Mouse (Mus musculus) kidney, embryonic 14.5 days (tissue): ENCODE results near the gene Inka1. TPM values are rescaled to one million over a fixed set of nuclear protein-coding genes. Genes with fewer than 3 reads are reported as not detected.

ENCODE experiments used
- ATAC-seq: fragments of 200-750 bp; cut with Nextera tagmentation; 2 replicates; pipeline ENCODE4 v1.8.0; 2017; ENCODE audit warnings: moderate number of reproducible peaks, mild to moderate bottlenecking, moderate TSS enrichment, moderate library complexity; ENCODE audit not compliant: low FRiP score, low TSS enrichment
- H3K27ac ChIP-seq: fragments of 300-500 bp; sonication (generic); 2 replicates; pipeline ENCODE4 v1.5.1; 2014; ENCODE audit warnings: low read depth, mild to moderate bottlenecking, low read length, moderate library complexity, mixed read lengths
- H3K27me3 ChIP-seq: fragments of 300-500 bp; sonication (generic); 2 replicates; pipeline ENCODE4 v1.6.1; 2014; ENCODE audit warnings: mild to moderate bottlenecking, low read length; ENCODE audit not compliant: control insufficient read depth, insufficient read depth
- H3K36me3 ChIP-seq: fragments of 300-500 bp; sonication (generic); 2 replicates; pipeline ENCODE4 v1.6.1; 2014; ENCODE audit warnings: low read length, mixed read lengths; ENCODE audit not compliant: control insufficient read depth, insufficient read depth
- H3K4me1 ChIP-seq: fragments of 300-500 bp; sonication (generic); 2 replicates; pipeline ENCODE4 v1.6.1; 2014; ENCODE audit warnings: low read length, mixed read lengths; ENCODE audit not compliant: control insufficient read depth, insufficient read depth
- H3K4me2 ChIP-seq: fragments of 300-500 bp; sonication (generic); replicated peaks from 2 replicates; pipeline ENCODE4 v1.6.1; 2014; ENCODE audit warnings: low read depth, mild to moderate bottlenecking, low read length
- H3K4me3 ChIP-seq: fragments of 300-500 bp; sonication (generic); 2 replicates; pipeline ENCODE4 v1.5.1; 2014; ENCODE audit warnings: mild to moderate bottlenecking, low read length
- H3K9ac ChIP-seq: fragments of 300-500 bp; sonication (generic); 2 replicates; pipeline ENCODE4 v1.6.1; 2014; ENCODE audit warnings: low read depth, mild to moderate bottlenecking, low read length, moderate library complexity
- H3K9me3 ChIP-seq: fragments of 300-500 bp; sonication (generic); 2 replicates; pipeline ENCODE4 v1.6.1; 2016; ENCODE audit warnings: low read length; ENCODE audit not compliant: control insufficient read depth
- WGBS: fragments of 180-500 bp; shearing (Covaris S2); extraction: QIAGEN DNeasy Blood & Tissue Kit; methylation state at CpG from one replicate; pipeline ENCODE4 v1.1.7; 2014; 5-methylcytosine and 5-hydroxymethylcytosine counted together
- polyA plus RNA-seq: library from polyadenylated mRNA; unstranded; fragments of >200 nt; fragmentation: Nextera tagmentation; extraction: Ambion mirVana; gene quantifications from 2 replicates; pipeline ENCODE4 v1.2.1, GENCODE M21; 2014

Inka1 gene
- polyA plus RNA-seq, 1 experiment from 2014 or later = 64.1 TPM

DNA sequence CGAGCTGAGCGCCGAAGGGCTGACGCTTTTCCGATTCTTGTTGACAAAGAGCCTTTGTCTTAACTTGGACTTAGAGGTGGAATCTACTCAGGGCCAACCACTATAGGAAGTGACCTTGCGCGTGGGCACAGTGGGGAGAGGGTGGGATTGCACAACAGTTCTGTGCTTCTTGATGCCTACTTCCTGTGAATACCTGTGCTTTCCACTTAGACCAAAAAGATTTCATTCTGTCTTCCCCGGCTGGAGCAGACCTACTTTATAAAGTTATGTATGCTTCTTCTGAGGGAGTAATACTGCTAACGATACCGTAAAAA is 35.8 kb downstream of the Inka1 start, which contains the start of gene Traip:
TSS of gene Traip (plus strand) at position 215 of the 314 bp plus-strand sequence.
- no peaks in the 10 kb centered on the region for H3K9me3 ChIP-seq
- no peaks in the 10 kb centered on the region for H3K27me3 ChIP-seq
- H3K4me2 ChIP-seq = peak within 1 kb of the TSS; percentile 66
- 92% methylated on average over 10 of the region's 10 CpGs for WGBS
- peak within 1 kb of the TSS; percentile 84 for H3K4me3 ChIP-seq
- peaks cover 10% of the 10 kb centered on the region; the same call in 1 of the 2 replicates for H3K4me1 ChIP-seq
- peak within 1 kb of the TSS; percentile 68; the same call in 1 of the 2 replicates for H3K27ac ChIP-seq
- H3K9ac ChIP-seq = peak within 1 kb of the TSS; percentile 69
- no peak for ATAC-seq
- no peaks in the 10 kb centered on the region for H3K36me3 ChIP-seq

DNA sequence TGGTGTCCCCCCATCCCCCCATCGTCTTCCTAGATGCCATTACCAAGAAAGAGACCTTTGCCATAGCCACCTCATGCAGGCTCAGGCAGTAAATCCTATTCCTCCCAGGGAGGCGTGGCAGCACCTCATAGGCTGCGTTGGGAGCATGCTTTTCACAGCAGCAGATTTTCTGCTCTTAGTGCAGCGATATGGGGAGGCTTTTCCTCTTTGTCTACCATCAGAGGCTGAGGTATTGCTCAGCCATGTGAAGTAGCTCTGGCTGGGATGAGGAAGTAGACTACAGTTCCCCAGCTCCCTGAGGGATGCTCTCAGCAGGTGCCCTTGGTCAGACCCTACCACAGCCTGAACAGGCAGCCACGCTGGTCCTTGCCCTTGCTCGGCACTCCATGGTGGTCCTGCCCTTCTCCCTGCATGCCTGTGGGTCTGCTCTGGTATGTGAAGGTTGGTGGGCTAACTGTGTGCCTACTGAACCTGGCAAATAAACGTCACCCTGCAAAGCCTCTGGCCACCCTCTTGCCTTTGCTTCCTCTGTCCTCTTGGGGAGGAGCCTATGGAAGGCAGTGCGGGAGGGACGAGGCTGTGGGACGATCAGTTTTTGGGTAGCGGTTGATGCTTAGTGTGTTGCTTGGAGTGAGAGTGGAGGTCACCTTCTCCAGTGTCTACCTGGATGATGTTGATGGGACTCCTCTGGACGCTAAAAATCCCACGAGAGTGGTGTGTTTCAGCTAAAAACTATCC is 36.3 kb downstream of the Inka1 start:
- Histone ChIP-seq H3K4me1 (peaks cover 10% of the 10 kb centered on the region; the same call in 1 of the 2 replicates), H3K36me3 (no peaks in the 10 kb centered on the region), H3K27me3 (no peaks in the 10 kb centered on the region), H3K4me2 (no peak overlapping the region), H3K9ac (no peak overlapping the region), H3K9me3 (no peaks in the 10 kb centered on the region), H3K27ac (no peak overlapping the region), H3K4me3 (no peak overlapping the region)
- no peak for ATAC-seq
- 84% methylated on average over 13 of the region's 13 CpGs for WGBS

DNA sequence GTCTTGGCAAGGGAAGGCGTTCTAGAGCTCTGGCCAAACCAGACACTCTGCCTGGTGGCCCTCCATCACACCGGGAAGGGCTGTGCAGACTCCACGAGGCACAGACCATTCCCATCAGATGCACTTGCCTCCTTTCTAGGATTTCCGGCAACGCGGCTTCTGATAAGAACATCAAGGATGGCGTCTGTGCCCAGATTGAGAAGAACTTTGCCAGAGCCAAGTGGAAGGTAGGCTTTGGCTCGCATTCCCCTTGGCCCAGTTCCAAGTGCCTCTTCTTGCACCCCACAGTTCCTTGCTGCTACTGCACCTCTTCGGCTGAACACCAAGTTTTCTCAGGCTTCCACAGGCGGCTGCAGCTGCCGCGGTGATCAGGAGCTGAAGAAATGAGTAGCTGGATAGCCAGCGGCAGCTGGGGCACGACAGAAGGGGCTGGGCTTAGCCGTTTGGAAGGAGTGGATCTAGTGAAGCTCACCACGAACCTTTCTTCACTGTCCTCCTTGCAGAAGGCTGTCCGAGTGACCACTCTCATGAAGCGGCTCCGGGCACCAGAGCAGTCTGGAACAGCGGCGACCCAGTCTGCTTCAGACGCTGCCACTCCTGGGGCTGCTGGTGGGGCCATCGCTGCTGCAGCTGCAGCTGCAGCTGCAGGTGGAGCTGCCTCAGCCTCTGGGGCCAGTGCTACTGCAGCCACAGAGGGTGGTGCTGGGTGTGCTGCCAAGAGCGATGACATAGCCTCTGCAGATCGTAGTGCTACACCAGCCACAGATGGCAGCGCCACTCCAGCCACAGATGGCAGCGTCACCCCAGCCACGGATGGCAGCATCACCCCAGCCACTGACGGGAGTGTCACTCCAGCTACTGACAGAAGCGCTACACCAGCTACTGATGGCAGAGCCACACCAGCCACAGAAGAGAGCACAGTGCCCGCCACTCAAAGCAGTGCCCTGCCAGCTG is 38.2 kb downstream of the Inka1 start:
- Histone ChIP-seq H3K4me1 (peaks cover 10% of the 10 kb centered on the region; the same call in 1 of the 2 replicates), H3K4me2 (no peak overlapping the region), H3K4me3 (no peak overlapping the region), H3K27ac (no peak overlapping the region), H3K36me3 (no peaks in the 10 kb centered on the region), H3K27me3 (no peaks in the 10 kb centered on the region), H3K9ac (no peak overlapping the region), H3K9me3 (no peaks in the 10 kb centered on the region)
- no peak for ATAC-seq
- 88% methylated on average over 31 of the region's 31 CpGs for WGBS

DNA sequence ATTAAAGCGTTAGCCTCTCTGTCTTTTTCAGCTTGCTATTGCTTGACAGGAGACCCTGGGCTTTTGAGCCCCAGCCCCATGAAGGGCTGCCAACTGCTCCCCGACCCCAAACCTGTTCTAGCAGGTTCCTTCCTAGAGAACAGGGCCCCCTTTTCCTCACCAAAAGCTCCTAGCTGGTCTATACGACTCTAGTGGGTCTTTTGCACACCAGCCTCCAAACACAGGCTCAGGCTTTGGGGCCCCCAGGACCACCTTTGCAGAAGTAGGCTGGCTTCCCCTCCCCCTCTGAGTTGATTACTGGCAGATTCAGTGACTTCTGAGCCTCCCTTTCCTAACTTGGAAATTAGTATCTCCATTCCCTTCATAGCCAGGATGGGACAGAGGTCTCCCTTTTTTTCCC is 48.8 kb downstream of the Inka1 start:
- no peaks in the 10 kb centered on the region for H3K36me3 ChIP-seq
- peak overlapping the region; percentile 93 for H3K4me2 ChIP-seq
- no peak overlapping the region for H3K27ac ChIP-seq
- no peak overlapping the region for H3K9ac ChIP-seq
- WGBS = 24% methylated on average over 3 of the region's 3 CpGs
- peaks cover 10% of the 10 kb centered on the region; the same call in 1 of the 2 replicates for H3K4me1 ChIP-seq
- peaks cover 19% of the 10 kb centered on the region for H3K27me3 ChIP-seq
- H3K9me3 ChIP-seq = no peaks in the 10 kb centered on the region
- ATAC-seq = no peak
- H3K4me3 ChIP-seq = peak overlapping the region; percentile 49

DNA sequence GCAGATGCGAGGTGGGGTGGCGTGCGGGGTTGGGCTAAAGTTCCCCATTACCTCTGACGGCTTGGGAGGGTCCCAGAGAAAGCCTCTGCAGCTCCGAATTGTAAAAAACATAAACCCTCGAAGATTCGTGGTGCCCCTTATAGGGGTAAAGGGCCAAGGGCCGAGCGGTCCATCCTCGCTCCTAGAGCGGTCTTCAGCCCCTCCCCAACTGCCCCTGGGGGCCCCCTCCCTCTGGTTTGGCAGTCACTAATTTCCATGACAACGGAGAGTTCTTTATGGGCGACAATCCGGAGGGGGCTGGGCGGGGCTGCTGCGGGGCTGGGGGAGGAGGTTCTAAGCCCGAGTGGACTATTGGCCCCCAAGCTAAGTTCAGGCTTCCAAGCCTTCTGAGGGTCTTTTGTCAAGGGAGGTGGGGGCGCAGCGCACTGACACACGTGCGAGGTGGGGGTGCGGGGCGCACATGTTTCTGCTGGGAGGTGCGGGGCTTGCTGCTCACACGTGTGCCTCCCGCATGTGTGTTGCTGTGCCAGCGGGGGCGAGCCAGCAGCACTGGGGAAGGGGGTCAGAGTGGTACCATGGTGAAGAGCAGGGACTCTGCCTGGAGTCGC is 49.4 kb downstream of the Inka1 start:
- ATAC-seq = peak; percentile 45; the same call in 1 of the 2 replicates
- Histone ChIP-seq H3K9ac (peak overlapping the region; percentile 50; the same call in 1 of the 2 replicates), H3K4me3 (peak overlapping the region; percentile 49), H3K27ac (no peak overlapping the region), H3K4me2 (peak overlapping the region; percentile 93), H3K9me3 (no peaks in the 10 kb centered on the region), H3K4me1 (peaks cover 10% of the 10 kb centered on the region; the same call in 1 of the 2 replicates), H3K27me3 (peaks cover 19% of the 10 kb centered on the region), H3K36me3 (no peaks in the 10 kb centered on the region)
- 1% methylated on average over 29 of the region's 29 CpGs for WGBS

DNA sequence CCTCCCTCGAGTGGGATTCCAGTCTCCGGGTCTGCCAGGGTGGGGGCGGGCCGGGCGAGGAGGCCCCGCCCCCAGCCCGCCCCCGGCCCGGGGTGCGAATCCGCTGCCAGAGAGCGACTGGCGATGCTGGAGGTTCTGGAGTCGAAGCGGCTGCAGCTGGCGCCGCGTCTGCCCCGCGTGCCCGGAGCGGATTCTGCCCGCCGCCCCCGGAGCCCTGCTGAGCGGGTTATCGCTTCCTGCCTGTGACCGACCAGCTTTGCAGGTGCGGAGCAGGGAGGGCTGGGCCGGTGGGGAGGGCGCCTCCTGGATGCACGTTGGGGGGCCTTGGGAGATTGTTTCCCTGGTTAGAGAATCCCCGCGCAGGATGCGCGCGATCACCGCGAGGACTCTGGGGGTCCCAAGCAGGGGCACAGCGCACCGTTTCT is 49.9 kb downstream of the Inka1 start:
- H3K4me3 ChIP-seq = peak overlapping the region; percentile 49
- H3K9ac ChIP-seq = peak overlapping the region; percentile 50
- H3K27ac ChIP-seq = no peak overlapping the region
- peak; percentile 44 for ATAC-seq
- H3K27me3 ChIP-seq = peaks cover 19% of the 10 kb centered on the region
- no peaks in the 10 kb centered on the region for H3K36me3 ChIP-seq
- peaks cover 10% of the 10 kb centered on the region; the same call in 1 of the 2 replicates for H3K4me1 ChIP-seq
- no peaks in the 10 kb centered on the region for H3K9me3 ChIP-seq
- WGBS = under 1% methylated on average over 38 of the region's 41 CpGs
- H3K4me2 ChIP-seq = peak overlapping the region; percentile 93

DNA sequence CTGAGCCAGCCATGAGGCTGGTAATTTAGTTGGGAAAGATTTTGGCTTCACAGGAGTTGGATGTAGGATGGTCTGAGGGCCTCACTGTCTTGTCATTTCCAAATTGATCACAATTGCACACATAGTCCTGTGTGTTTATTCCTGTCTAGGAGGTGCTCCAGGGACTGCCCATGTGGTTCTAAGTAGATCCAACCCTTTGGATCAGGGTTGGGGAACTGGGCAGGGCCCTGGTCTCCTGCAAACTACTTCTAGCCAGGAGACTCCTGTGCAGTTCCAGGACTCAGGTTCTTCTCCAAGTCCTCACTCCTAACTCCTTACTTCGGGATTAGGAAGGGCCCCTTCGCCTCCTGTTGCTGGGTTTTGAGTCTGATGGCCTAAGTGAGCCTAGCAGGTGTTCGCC is 50.3 kb downstream of the Inka1 start, which contains the start of gene Camkv:
TSS of gene Camkv (plus strand) at position 301 of the 400 bp plus-strand sequence.
- Histone ChIP-seq H3K4me2 (peak within 1 kb of the TSS; percentile 93), H3K4me3 (peak within 1 kb of the TSS; percentile 49), H3K9ac (peak within 1 kb of the TSS; percentile 50), H3K36me3 (no peaks in the 10 kb centered on the region), H3K4me1 (peaks cover 10% of the 10 kb centered on the region; the same call in 1 of the 2 replicates), H3K27ac (no peak within 1 kb of the TSS), H3K27me3 (peaks cover 19% of the 10 kb centered on the region), H3K9me3 (no peaks in the 10 kb centered on the region)
- 9% methylated on average over 3 of the region's 3 CpGs for WGBS
- ATAC-seq = no peak
